Mouse (Mus musculus) lung, embryonic 16.5 days (tissue): ENCODE measurements around the gene Nr6a1. TPM values are rescaled to one million over a fixed set of nuclear protein-coding genes. Genes with fewer than 3 reads are reported as not detected.
A peak's percentile ranks its signal among the peaks of the same experiment; 100 is the strongest.

Experiments
- ATAC-seq: fragments of 200-750 bp; cut with Nextera tagmentation; 2 replicates; pipeline ENCODE4 v1.8.0; 2017; ENCODE audit warnings: low read depth, mild to moderate bottlenecking, moderate library complexity
- H3K27ac ChIP-seq: fragments of 300-500 bp; sonication (generic); 2 replicates; pipeline ENCODE4 v1.5.1; 2014; ENCODE audit warnings: mild to moderate bottlenecking, control low read depth, low read length
- H3K27me3 ChIP-seq: fragments of 300-500 bp; sonication (generic); 2 replicates; pipeline ENCODE4 v1.6.1; 2014; ENCODE audit warnings: low read depth, low read length, mixed read lengths; ENCODE audit not compliant: control insufficient read depth, insufficient read depth
- H3K36me3 ChIP-seq: fragments of 300-500 bp; sonication (generic); 2 replicates; pipeline ENCODE4 v1.6.1; 2014; ENCODE audit warnings: low read length; ENCODE audit not compliant: control insufficient read depth, insufficient read depth
- H3K4me1 ChIP-seq: fragments of 300-500 bp; sonication (generic); replicated peaks from 2 replicates; pipeline ENCODE4 v1.6.1; 2014; ENCODE audit warnings: low read length, mixed read lengths; ENCODE audit not compliant: control insufficient read depth, insufficient read depth
- H3K4me2 ChIP-seq: fragments of 300-500 bp; sonication (generic); 2 replicates; pipeline ENCODE4 v1.6.1; 2014; ENCODE audit warnings: low read depth, low read length, control low read depth
- H3K4me3 ChIP-seq: fragments of 300-500 bp; sonication (generic); 2 replicates; pipeline ENCODE4 v1.5.1; 2014; ENCODE audit warnings: mild to moderate bottlenecking, low read length, control low read depth
- H3K9ac ChIP-seq: fragments of 300-500 bp; sonication (generic); 2 replicates; pipeline ENCODE4 v1.6.1; 2014; ENCODE audit warnings: low read length, control low read depth
- H3K9me3 ChIP-seq: fragments of 300-500 bp; sonication (generic); 2 replicates; pipeline ENCODE4 v1.6.1; 2016; ENCODE audit warnings: low read length; ENCODE audit not compliant: control insufficient read depth
- WGBS: fragments of 180-500 bp; shearing (Covaris S2); extraction: QIAGEN DNeasy Blood & Tissue Kit; methylation state at CpG from one replicate; pipeline ENCODE4 v1.1.7; 2014; 5-methylcytosine and 5-hydroxymethylcytosine counted together
- polyA plus RNA-seq: library from polyadenylated mRNA; unstranded; fragments of >200 nt; fragmentation: Nextera tagmentation; extraction: Ambion mirVana; gene quantifications from 2 replicates; pipeline ENCODE4 v1.2.1, GENCODE M21; 2015

Gene Nr6a1
- polyA plus RNA-seq, 1 experiment from 2014 or later = 0.60 TPM

DNA sequence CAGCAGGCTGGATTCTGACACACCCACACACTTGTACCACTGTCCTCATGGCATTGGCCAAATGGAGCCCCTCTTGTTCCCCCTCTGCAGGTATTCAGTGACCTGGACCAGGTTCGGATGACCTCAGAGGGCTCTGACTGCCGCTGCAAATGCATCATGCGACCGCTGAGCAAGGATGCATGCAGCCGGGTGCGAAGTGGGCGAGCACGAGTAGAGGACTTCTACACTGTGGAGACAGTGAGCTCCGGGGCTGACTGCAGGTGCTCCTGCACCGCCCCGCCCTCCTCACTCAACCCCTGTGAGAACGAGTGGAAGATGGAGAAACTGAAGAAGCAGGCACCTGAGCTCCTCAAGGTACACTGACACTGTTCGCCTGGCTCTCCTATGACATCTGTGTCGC lies 13.9 kb upstream of the Nr6a1 start:
- 70% methylated on average over 14 of the region's 14 CpGs for WGBS
- ATAC-seq = no peak
- H3K4me3 ChIP-seq = no peak overlapping the region
- no peak overlapping the region for H3K4me2 ChIP-seq
- H3K36me3 ChIP-seq = no peaks in the 10 kb centered on the region
- no peaks in the 10 kb centered on the region for H3K27me3 ChIP-seq
- H3K4me1 ChIP-seq = no peaks in the 10 kb centered on the region
- no peak overlapping the region for H3K9ac ChIP-seq
- no peak overlapping the region for H3K27ac ChIP-seq
- no peaks in the 10 kb centered on the region for H3K9me3 ChIP-seq

DNA sequence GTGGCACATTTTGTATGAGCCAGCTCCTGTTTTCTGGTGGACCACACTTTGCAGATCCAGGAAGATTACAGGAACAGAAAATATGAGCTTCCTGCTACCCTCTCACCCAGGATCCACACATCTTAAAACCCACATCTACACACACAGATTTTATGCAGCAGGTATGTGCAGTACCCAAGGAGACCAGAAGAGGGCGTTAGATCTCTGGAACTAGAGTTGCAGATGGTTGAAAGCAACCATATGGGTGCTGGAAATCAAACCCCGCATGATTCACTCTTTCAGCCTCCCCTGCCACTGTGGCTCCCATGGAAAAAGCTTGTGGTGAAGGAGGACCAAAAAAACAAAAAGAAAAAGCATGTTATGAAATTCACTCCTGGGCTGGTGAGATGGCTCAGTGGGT lies 11.6 kb upstream of the Nr6a1 start:
- Histone ChIP-seq H3K4me3 (no peak overlapping the region), H3K36me3 (no peaks in the 10 kb centered on the region), H3K4me2 (no peak overlapping the region), H3K9me3 (no peaks in the 10 kb centered on the region), H3K9ac (no peak overlapping the region), H3K27ac (no peak overlapping the region), H3K27me3 (no peaks in the 10 kb centered on the region), H3K4me1 (no peaks in the 10 kb centered on the region)
- ATAC-seq = no peak
- 64% methylated on average over 2 of the region's 2 CpGs for WGBS

DNA sequence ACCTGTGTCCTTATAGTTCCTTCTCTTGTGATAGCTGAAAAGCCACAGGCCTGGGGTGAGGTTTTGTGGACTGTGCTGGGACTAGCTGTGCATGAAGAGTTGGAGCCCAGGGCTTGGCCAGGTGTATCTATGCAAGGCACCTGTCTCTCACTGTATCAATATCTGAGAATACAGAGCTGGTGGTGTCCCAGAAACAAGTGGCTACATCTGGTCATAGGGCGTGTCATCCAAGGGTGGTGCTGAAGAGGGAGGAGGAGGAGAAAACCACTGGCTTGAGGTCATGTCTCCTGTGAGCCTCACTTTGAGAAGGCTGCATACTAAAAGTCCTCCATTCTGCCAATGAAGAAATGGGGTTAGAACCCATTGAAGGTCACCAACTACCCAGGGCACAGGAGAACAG lies 10.5 kb upstream of the Nr6a1 start:
- 87% methylated on average over 1 of the region's 1 CpGs for WGBS

DNA sequence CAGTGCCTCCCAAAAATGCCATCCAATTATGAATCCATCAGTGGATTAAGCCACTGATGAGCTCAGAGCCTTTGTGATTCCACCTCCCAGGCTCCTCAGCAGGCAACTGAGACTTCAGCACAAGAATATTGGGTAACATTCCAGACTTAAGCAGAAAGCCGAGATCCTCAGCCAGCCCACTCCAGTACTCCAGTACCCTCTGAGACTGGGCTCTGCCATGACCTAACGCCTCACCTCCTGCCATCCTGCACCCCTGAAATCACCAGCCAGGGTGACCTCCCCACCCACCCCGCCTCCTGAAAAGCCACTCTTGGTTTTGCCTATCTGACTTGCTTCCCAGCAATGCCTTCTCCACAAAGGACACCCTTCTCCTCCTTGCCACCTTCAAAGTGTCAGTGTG lies 9.9 kb upstream of the Nr6a1 start:
- H3K27me3 ChIP-seq = no peaks in the 10 kb centered on the region
- 76% methylated on average over 3 of the region's 3 CpGs for WGBS

More for the DNA sequence above, 10.5 kb upstream of the Nr6a1 start:
- H3K36me3 ChIP-seq = no peaks in the 10 kb centered on the region
- no peak overlapping the region for H3K4me3 ChIP-seq
- H3K9me3 ChIP-seq = no peaks in the 10 kb centered on the region
- no peak overlapping the region for H3K4me2 ChIP-seq
- H3K27ac ChIP-seq = no peak overlapping the region
- no peaks in the 10 kb centered on the region for H3K4me1 ChIP-seq
- H3K27me3 ChIP-seq = no peaks in the 10 kb centered on the region
- H3K9ac ChIP-seq = no peak overlapping the region
- ATAC-seq = no peak

DNA sequence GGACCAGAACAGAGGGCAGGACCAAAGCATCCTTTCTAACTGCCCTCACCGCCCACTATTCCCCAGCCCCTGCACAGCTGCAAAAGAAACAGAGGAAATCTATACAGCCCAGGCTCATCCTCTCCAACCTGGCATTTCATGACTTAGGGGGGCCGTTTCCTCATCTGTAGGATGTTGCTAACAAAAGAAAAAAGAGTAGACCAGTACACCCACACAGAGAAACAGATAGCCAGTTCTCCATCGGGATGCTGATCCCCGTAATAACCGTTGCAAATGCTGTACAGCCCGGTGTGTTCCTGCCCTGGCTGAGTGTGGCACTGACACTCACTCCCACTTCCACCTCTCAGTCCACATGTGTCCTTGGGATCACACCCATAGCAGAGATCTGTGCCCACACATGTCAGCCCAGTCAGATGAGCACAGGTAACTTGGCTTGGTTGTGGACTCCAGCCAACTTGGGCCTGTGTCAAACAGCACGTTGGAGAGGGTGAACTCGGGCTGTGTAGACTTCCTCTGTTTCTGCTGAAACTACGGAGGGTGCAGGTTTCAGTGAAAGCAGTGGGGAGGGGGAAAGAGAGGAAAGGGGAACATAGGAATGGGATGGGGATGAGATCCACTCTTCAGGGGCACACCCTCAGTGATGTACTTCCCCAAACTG lies 9.4 kb upstream of the Nr6a1 start:
- WGBS = 56% methylated on average over 9 of the region's 9 CpGs
- Histone ChIP-seq H3K27me3 (no peaks in the 10 kb centered on the region), H3K4me3 (no peak overlapping the region), H3K27ac (no peak overlapping the region), H3K9me3 (no peaks in the 10 kb centered on the region), H3K36me3 (no peaks in the 10 kb centered on the region), H3K4me1 (no peaks in the 10 kb centered on the region), H3K4me2 (no peak overlapping the region), H3K9ac (no peak overlapping the region)
- ATAC-seq = no peak

More for the DNA sequence above, 9.9 kb upstream of the Nr6a1 start:
- Histone ChIP-seq H3K9me3 (no peaks in the 10 kb centered on the region), H3K4me2 (no peak overlapping the region), H3K9ac (no peak overlapping the region), H3K36me3 (no peaks in the 10 kb centered on the region), H3K4me1 (no peaks in the 10 kb centered on the region), H3K27ac (no peak overlapping the region), H3K4me3 (no peak overlapping the region)
- ATAC-seq = no peak

DNA sequence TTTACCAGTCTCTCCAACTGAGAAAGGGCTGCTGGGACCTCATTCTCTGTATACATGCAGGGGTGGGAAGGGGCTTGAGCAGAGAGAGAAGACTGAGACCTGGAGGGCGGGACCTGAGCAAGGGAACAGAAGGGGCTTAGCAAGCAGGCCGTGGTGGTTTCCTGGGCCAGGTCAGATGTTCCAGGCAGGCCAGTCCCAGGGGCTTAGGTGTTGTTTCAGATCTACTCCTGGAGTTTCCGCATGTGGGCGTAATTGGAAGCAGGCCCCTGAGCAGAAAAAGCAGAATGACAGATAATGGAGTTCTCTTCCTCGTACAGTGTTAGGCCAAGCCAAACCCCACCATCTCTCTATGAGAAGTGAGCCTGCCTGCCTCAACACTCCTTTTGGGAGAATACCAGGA lies 7.4 kb upstream of the Nr6a1 start:
- peak overlapping the region; percentile 16; the same call in 1 of the 2 replicates for H3K27ac ChIP-seq
- no peaks in the 10 kb centered on the region for H3K9me3 ChIP-seq
- H3K4me3 ChIP-seq = no peak overlapping the region
- 64% methylated on average over 5 of the region's 5 CpGs for WGBS
- H3K36me3 ChIP-seq = no peaks in the 10 kb centered on the region
- H3K4me2 ChIP-seq = no peak overlapping the region
- no peak overlapping the region for H3K9ac ChIP-seq
- no peak for ATAC-seq
- H3K4me1 ChIP-seq = peaks cover 5% of the 10 kb centered on the region; the same call in 1 of the 2 replicates
- no peaks in the 10 kb centered on the region for H3K27me3 ChIP-seq

DNA sequence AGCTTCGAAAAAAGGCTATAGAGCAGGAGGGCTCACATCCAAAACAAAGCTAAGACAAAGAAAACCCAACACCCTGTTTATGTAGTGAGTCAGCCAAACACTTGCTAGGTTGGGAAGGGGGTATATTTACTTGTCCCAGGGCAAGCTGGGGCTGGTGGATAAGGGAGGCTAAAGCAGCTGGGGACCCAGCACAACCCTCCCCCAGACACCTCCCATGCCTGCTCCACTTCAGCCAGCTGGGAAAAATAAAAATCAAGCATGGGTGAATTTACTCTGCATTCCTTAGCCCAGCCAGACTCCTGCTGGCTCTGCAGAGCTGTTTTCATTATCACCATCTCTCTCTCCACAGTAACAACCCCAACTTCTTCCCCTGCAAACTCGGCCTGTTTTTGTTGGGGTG lies 6.4 kb upstream of the Nr6a1 start:
- 13% methylated on average over 2 of the region's 2 CpGs for WGBS
- peak; percentile 41; the same call in 1 of the 2 replicates for ATAC-seq
- no peaks in the 10 kb centered on the region for H3K27me3 ChIP-seq

DNA sequence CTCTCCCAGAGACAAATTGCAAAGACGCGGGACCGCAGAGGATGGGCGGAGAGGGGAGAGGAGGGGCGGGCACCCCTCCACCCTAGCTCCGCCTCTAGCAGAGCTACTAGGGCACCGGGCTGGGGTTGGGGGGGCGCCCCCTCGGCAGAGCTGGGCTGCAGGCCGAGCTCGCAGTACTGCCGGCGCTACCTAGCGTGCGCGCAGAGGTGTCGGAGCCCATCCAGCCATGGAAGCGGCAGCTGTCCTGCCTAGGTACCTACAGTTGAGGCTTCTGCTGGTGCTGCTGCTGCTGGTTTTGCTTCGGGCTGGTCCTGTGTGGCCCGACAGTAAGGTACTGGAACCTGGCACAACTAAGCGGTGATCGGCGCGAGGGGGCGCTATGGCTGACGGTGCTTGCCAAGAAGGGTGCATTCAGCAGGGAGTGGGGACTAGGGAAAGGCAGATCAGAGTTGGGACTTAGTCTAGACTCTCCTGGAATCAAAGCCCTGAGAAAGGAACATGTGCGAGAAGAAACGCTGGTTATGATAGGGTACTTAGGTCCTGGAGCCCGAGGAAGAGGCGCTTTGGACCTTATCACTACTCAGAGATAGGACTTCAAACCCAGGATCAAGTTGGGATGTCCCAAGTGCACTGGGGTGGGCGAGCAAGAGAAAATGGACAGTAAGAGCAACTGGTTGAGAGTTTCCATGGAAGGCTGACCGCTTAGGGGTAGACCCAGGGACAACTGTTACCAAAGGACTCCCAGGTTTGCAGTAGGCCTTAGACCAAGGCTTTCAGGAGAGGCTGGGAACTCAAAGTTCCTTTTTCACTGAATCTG lies 4.6 kb upstream of the Nr6a1 start, which contains the start of gene Olfml2a:
Gene Olfml2a (plus strand): TSS at position 128 of the 817 bp plus-strand sequence.
- Histone ChIP-seq H3K9me3 (no peaks in the 10 kb centered on the region), H3K36me3 (no peaks in the 10 kb centered on the region), H3K9ac (peak within 1 kb of the TSS; percentile 51), H3K27me3 (no peaks in the 10 kb centered on the region), H3K27ac (0 out of 2 replicates have a peak within 1 kb of the TSS, but pooled peaks have one; percentile 24), H3K4me3 (peak within 1 kb of the TSS; percentile 48), H3K4me1 (peaks cover 5% of the 10 kb centered on the region; the same call in 1 of the 2 replicates), H3K4me2 (peak within 1 kb of the TSS; percentile 73)
- 8% methylated on average over 29 of the region's 32 CpGs for WGBS
- ATAC-seq = peak; percentile 77

More for the DNA sequence above, 6.4 kb upstream of the Nr6a1 start:
- Histone ChIP-seq H3K4me1 (peaks cover 5% of the 10 kb centered on the region; the same call in 1 of the 2 replicates), H3K9me3 (no peaks in the 10 kb centered on the region), H3K4me3 (no peak overlapping the region), H3K27ac (0 out of 2 replicates have a peak overlapping the region, but pooled peaks have one; percentile 23), H3K36me3 (no peaks in the 10 kb centered on the region), H3K4me2 (no peak overlapping the region), H3K9ac (no peak overlapping the region)

DNA sequence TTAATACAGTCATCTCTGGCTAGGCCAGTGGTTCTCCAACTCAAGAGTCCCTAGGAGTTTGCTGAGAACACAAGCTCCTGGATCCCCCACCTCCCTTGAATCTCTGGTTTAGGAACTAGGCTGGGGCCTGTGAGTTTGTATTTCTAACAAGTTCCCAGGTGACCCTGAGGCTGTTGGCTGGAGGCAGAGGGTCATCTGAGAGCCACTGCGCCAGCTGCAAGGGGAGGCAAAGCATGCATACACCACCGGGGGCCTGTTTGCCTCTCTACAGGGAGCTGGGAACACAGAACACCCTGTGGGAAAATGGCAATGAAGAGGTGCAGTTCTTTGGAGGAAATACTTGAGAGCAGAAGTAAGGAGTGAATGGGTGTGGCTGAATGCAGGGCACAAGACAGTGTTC lies 2.8 kb upstream of the Nr6a1 start:
- WGBS = 58% methylated on average over 2 of the region's 2 CpGs

More for the DNA sequence above, 2.8 kb upstream of the Nr6a1 start:
- no peak for ATAC-seq
- no peaks in the 10 kb centered on the region for H3K36me3 ChIP-seq
- H3K4me1 ChIP-seq = peaks cover 5% of the 10 kb centered on the region
- no peaks in the 10 kb centered on the region for H3K9me3 ChIP-seq
- 0 out of 2 replicates have a peak, but pooled peaks cover 3% of the 10 kb centered on the region for H3K27me3 ChIP-seq
- H3K27ac ChIP-seq = no peak overlapping the region
- H3K9ac ChIP-seq = no peak overlapping the region
- H3K4me3 ChIP-seq = no peak overlapping the region
- H3K4me2 ChIP-seq = no peak overlapping the region
